Mouse (Mus musculus): ENCODE results near the gene Rbm42. TPM values are rescaled to one million over a fixed set of nuclear protein-coding genes. Genes with fewer than 3 reads are reported as not detected.

Gene Rbm42
- total and polyA plus RNA-seq, 3 experiments, result 65.3 to 109 (median 105) TPM

GRCm38 (mm10) chr7:30604944-30605343 is 45.2 kb downstream of the Rbm42 start:
- no peak for DNase-seq (ENCODE audit: extremely low read depth)
- TF ChIP-seq HCFC1 (IDR thresholded peaks at IDR 0.05; ENCODE audit: low read depth, low read length), result peak; percentile 26; the same call in 1 of the 2 replicates
- peak; percentile 69; the same call in 1 of the 2 replicates for TF ChIP-seq MAZ (IDR thresholded peaks at IDR 0.05; ENCODE audit: low read depth, low read length)
- TF ChIP-seq POLR2A (IDR thresholded peaks at IDR 0.05; ENCODE audit: low read depth, low read length), result peak; percentile 40; the same call in 1 of the 2 replicates
- no peak for TF ChIP-seq USF2 (conservative IDR thresholded peaks at IDR 0.05; ENCODE audit: low read depth, low read length)
- TF ChIP-seq NELFE (IDR thresholded peaks at IDR 0.05; ENCODE audit: low read depth, low read length), result no peak
- TF ChIP-seq PAX5 (IDR thresholded peaks at IDR 0.05; ENCODE audit: low read length), result no peak
- no peak; the same call in 1 of the 2 replicates for TF ChIP-seq USF1 (IDR thresholded peaks at IDR 0.05; ENCODE audit: low read depth, low read length)
- 0 out of 2 replicates have a peak, but pooled peaks have one; percentile 26 for TF ChIP-seq NRF1 (IDR thresholded peaks at IDR 0.05; ENCODE audit: low read depth, low read length)
- peak; percentile 66 for TF ChIP-seq MYC (IDR thresholded peaks at IDR 0.05; ENCODE audit: low read depth, low read length)
- peak; percentile 90 for TF ChIP-seq ELF1 (IDR thresholded peaks at IDR 0.05; ENCODE audit: low read depth, low read length)
- no peak for TF ChIP-seq JUN (IDR thresholded peaks at IDR 0.05; ENCODE audit: insufficient read depth, low read depth, low read length)
- no peak for TF ChIP-seq RAD21 (IDR thresholded peaks at IDR 0.05; ENCODE audit: low read depth, low read length)
- no peak for TF ChIP-seq CTCF (conservative IDR thresholded peaks at IDR 0.05 in 1 of 2, IDR thresholded peaks at IDR 0.05 in 1 of 2; ENCODE audit: low read depth in 2 of 2, low read length in 2 of 2)
- TF ChIP-seq SIN3A (IDR thresholded peaks at IDR 0.05; ENCODE audit: low read length), result no peak
- peak; percentile 58 for TF ChIP-seq TCF12 (IDR thresholded peaks at IDR 0.05; ENCODE audit: low read depth, low read length)
- TF ChIP-seq GABPA (IDR thresholded peaks at IDR 0.05; ENCODE audit: insufficient replicate concordance, low read depth, low read length), result no peak
- TF ChIP-seq MAX (IDR thresholded peaks at IDR 0.05; ENCODE audit: low read length), result no peak

GRCm38 (mm10) chr7:30604424-30604823 is 45.7 kb downstream of the Rbm42 start:
- H3K4me3 ChIP-seq (replicated peaks in 1 of 3; ENCODE audit: low read depth in 2 of 3, low read length in 2 of 3, poor library complexity in 1 of 3), result peak overlapping the region in 2 of 3 experiments; percentile 23 to 60
- peaks cover 23 to 29% of the 10 kb centered on the region in 2 experiments for H3K4me1 ChIP-seq (ENCODE audit: control insufficient read depth in 1 of 2, insufficient read depth in 2 of 2)
- peaks cover 3% of the 10 kb centered on the region for H3K79me2 ChIP-seq (replicated peaks; ENCODE audit: control insufficient read depth, extremely low read depth, insufficient read depth, poor library complexity, severe bottlenecking)
- peak overlapping the region; percentile 52 for H3K4me2 ChIP-seq (ENCODE audit: insufficient read depth, low read depth, poor library complexity, severe bottlenecking)
- peak overlapping the region; percentile 64 for H3K27ac ChIP-seq (ENCODE audit: insufficient read depth, low read depth)
- H3K36me3 ChIP-seq (replicated peaks in 1 of 2; ENCODE audit: control insufficient read depth in 1 of 2, insufficient read depth in 1 of 2, low read length in 1 of 2), result peaks cover 0 to 27% of the 10 kb centered on the region in 2 experiments
- H3K9ac ChIP-seq (ENCODE audit: insufficient read depth, low read depth), result peak overlapping the region; percentile 51
- DNase-seq (ENCODE audit: extremely low read depth), result no peak
- peaks cover 3% of the 10 kb centered on the region for H3K9me3 ChIP-seq (replicated peaks; ENCODE audit: low read length)
- no peaks in the 10 kb centered on the region for H3K27me3 ChIP-seq (replicated peaks)
- dilution Hi-C loops (cut with MboI; ENCODE audit: extremely low pct_ligation_motif_present, extremely low pct_unique_long_range_greater_than_20kb, low sequenced_read_pairs) (no loop called here), in situ Hi-C loops (cut with MboI; ENCODE audit: low pct_ligation_motif_present, low pct_unique_long_range_greater_than_20kb, low sequenced_read_pairs) (no loop called here)
- TF ChIP-seq RAD21 (IDR thresholded peaks at IDR 0.05; ENCODE audit: low read depth, low read length), result no peak
- peak; percentile 28; the same call in 1 of the 2 replicates for TF ChIP-seq POLR2A (IDR thresholded peaks at IDR 0.05; ENCODE audit: low read depth, low read length)
- no peak for TF ChIP-seq TBP (conservative IDR thresholded peaks at IDR 0.05; ENCODE audit: low read depth, low read length)
- TF ChIP-seq USF1 (IDR thresholded peaks at IDR 0.05; ENCODE audit: low read depth, low read length), result peak; percentile 61
- peak; percentile 81 for TF ChIP-seq BHLHE40 (IDR thresholded peaks at IDR 0.05; ENCODE audit: low read depth, low read length)
- no peak for TF ChIP-seq MEF2A (IDR thresholded peaks at IDR 0.05; ENCODE audit: borderline replicate concordance, low read depth, low read length)
- TF ChIP-seq CHD1 (IDR thresholded peaks at IDR 0.05; ENCODE audit: low read depth, low read length), result no peak
- 0 out of 2 replicates have a peak, but pooled peaks have one; percentile 10 for TF ChIP-seq USF2 (conservative IDR thresholded peaks at IDR 0.05; ENCODE audit: low read depth, low read length)
- TF ChIP-seq MAX (IDR thresholded peaks at IDR 0.05; ENCODE audit: low read length), result no peak
- TF ChIP-seq IRF4 (IDR thresholded peaks at IDR 0.05; ENCODE audit: low read depth, low read length), result peak; percentile 9; the same call in 1 of the 2 replicates
- no peak for TF ChIP-seq KAT2A (IDR thresholded peaks at IDR 0.05; ENCODE audit: insufficient replicate concordance, low read length)
- TF ChIP-seq SIN3A (IDR thresholded peaks at IDR 0.05; ENCODE audit: low read length), result peak; percentile 35

More at GRCm38 (mm10) chr7:30604944-30605343, 45.2 kb downstream of the Rbm42 start:
- Histone ChIP-seq H3K79me2 (replicated peaks; ENCODE audit: control insufficient read depth, extremely low read depth, insufficient read depth, poor library complexity, severe bottlenecking) (peaks cover 3% of the 10 kb centered on the region), H3K4me1 (ENCODE audit: control insufficient read depth in 1 of 2, insufficient read depth in 2 of 2) (peaks cover 23 to 29% of the 10 kb centered on the region in 2 experiments), H3K4me3 (replicated peaks in 1 of 3; ENCODE audit: low read depth in 2 of 3, low read length in 2 of 3, poor library complexity in 1 of 3) (peak overlapping the region in 2 of 3 experiments; percentile 23 to 60), H3K4me2 (ENCODE audit: insufficient read depth, low read depth, poor library complexity, severe bottlenecking) (peak overlapping the region; percentile 52), H3K27ac (ENCODE audit: insufficient read depth, low read depth) (peak overlapping the region; percentile 64), H3K27me3 (replicated peaks) (no peaks in the 10 kb centered on the region), H3K9me3 (replicated peaks; ENCODE audit: low read length) (peaks cover 3% of the 10 kb centered on the region), H3K9ac (ENCODE audit: insufficient read depth, low read depth) (peak overlapping the region; percentile 51), H3K36me3 (replicated peaks in 1 of 2; ENCODE audit: control insufficient read depth in 1 of 2, insufficient read depth in 1 of 2, low read length in 1 of 2) (peaks cover 0 to 31% of the 10 kb centered on the region in 2 experiments)
- in situ Hi-C loops (cut with MboI; ENCODE audit: low pct_ligation_motif_present, low pct_unique_long_range_greater_than_20kb, low sequenced_read_pairs), result loop anchor here (5.0 kb wide), 1 partner anchor 48 kb away; the partner anchor contains the start of gene Lin37
- dilution Hi-C loops (cut with MboI; ENCODE audit: extremely low pct_ligation_motif_present, extremely low pct_unique_long_range_greater_than_20kb, low sequenced_read_pairs), result no loop called here

Measured in CH12.LX (cell line).